Mouse (Mus musculus) kidney, embryonic 14.5 days (tissue): ENCODE data around the gene Kif1b. TPM values are rescaled to one million over a fixed set of nuclear protein-coding genes. Genes with fewer than 3 reads are reported as not detected.

ENCODE experiments used
- ATAC-seq: fragments of 200-750 bp; cut with Nextera tagmentation; 2 replicates; pipeline ENCODE4 v1.8.0; 2017; ENCODE audit warnings: moderate number of reproducible peaks, mild to moderate bottlenecking, moderate TSS enrichment, moderate library complexity; ENCODE audit not compliant: low FRiP score, low TSS enrichment
- H3K27ac ChIP-seq: fragments of 300-500 bp; sonication (generic); 2 replicates; pipeline ENCODE4 v1.5.1; 2014; ENCODE audit warnings: low read depth, mild to moderate bottlenecking, low read length, moderate library complexity, mixed read lengths
- H3K27me3 ChIP-seq: fragments of 300-500 bp; sonication (generic); 2 replicates; pipeline ENCODE4 v1.6.1; 2014; ENCODE audit warnings: mild to moderate bottlenecking, low read length; ENCODE audit not compliant: control insufficient read depth, insufficient read depth
- H3K36me3 ChIP-seq: fragments of 300-500 bp; sonication (generic); 2 replicates; pipeline ENCODE4 v1.6.1; 2014; ENCODE audit warnings: low read length, mixed read lengths; ENCODE audit not compliant: control insufficient read depth, insufficient read depth
- H3K4me1 ChIP-seq: fragments of 300-500 bp; sonication (generic); 2 replicates; pipeline ENCODE4 v1.6.1; 2014; ENCODE audit warnings: low read length, mixed read lengths; ENCODE audit not compliant: control insufficient read depth, insufficient read depth
- H3K4me2 ChIP-seq: fragments of 300-500 bp; sonication (generic); replicated peaks from 2 replicates; pipeline ENCODE4 v1.6.1; 2014; ENCODE audit warnings: low read depth, mild to moderate bottlenecking, low read length
- H3K4me3 ChIP-seq: fragments of 300-500 bp; sonication (generic); 2 replicates; pipeline ENCODE4 v1.5.1; 2014; ENCODE audit warnings: mild to moderate bottlenecking, low read length
- H3K9ac ChIP-seq: fragments of 300-500 bp; sonication (generic); 2 replicates; pipeline ENCODE4 v1.6.1; 2014; ENCODE audit warnings: low read depth, mild to moderate bottlenecking, low read length, moderate library complexity
- H3K9me3 ChIP-seq: fragments of 300-500 bp; sonication (generic); 2 replicates; pipeline ENCODE4 v1.6.1; 2016; ENCODE audit warnings: low read length; ENCODE audit not compliant: control insufficient read depth
- WGBS: fragments of 180-500 bp; shearing (Covaris S2); extraction: QIAGEN DNeasy Blood & Tissue Kit; methylation state at CpG from one replicate; pipeline ENCODE4 v1.1.7; 2014; 5-methylcytosine and 5-hydroxymethylcytosine counted together
- polyA plus RNA-seq: library from polyadenylated mRNA; unstranded; fragments of >200 nt; fragmentation: Nextera tagmentation; extraction: Ambion mirVana; gene quantifications from 2 replicates; pipeline ENCODE4 v1.2.1, GENCODE M21; 2014

Kif1b gene
- polyA plus RNA-seq, 1 experiment from 2014 or later: 35.7 TPM

DNA sequence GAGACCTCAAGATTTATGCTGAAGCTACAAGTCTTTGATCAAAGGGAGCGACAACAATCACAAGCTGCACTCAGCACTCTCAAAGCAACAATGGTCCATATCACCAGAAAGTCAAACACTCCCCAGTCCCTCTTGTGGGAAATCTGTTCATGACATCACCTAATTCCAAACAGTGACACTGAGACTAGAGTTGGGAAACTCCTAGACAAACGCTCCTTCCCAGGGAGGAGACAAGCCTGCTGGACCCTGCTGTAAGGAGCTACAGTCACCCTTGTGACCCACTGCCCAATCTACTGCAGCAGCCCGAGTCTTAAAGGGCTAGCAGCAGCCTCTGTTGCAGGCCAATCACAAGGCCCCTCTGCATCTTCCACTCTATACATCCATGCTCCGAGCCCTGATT, 127.9 kb downstream of the Kif1b start:
- H3K36me3 ChIP-seq: peaks cover 42% of the 10 kb centered on the region
- no peaks in the 10 kb centered on the region for H3K27me3 ChIP-seq
- H3K9me3 ChIP-seq: no peaks in the 10 kb centered on the region
- ATAC-seq: no peak
- no peaks in the 10 kb centered on the region for H3K4me1 ChIP-seq
- no peak overlapping the region for H3K4me3 ChIP-seq
- H3K4me2 ChIP-seq: no peak overlapping the region
- 47% methylated on average over 4 of the region's 4 CpGs for WGBS
- no peak overlapping the region for H3K27ac ChIP-seq
- H3K9ac ChIP-seq: no peak overlapping the region

DNA sequence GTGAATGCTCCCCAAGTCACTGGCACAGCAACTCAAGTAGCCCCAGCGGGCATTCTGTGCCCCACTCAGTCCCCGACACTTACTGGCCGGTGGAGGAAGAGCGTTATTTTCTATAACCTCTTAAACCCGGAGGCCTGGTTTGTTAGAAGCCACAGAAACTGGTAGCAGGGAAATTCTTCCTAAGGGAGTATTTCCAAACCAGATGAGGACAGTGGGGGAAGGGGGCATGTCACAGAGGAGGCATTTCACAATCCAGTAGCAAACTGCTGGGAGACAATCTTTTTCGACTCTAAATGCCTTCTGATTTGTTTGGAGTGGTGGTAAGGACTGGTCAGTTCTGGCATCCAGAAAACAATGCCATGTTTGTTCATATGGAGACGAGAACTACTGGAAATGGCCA, 128.3 kb downstream of the Kif1b start:
- no peak for ATAC-seq
- no peak overlapping the region for H3K27ac ChIP-seq
- no peaks in the 10 kb centered on the region for H3K27me3 ChIP-seq
- H3K4me2 ChIP-seq: no peak overlapping the region
- WGBS: 79% methylated on average over 7 of the region's 7 CpGs
- peaks cover 38% of the 10 kb centered on the region for H3K36me3 ChIP-seq
- H3K4me3 ChIP-seq: no peak overlapping the region
- no peaks in the 10 kb centered on the region for H3K4me1 ChIP-seq
- H3K9me3 ChIP-seq: no peaks in the 10 kb centered on the region
- H3K9ac ChIP-seq: no peak overlapping the region; the same call in 1 of the 2 replicates

DNA sequence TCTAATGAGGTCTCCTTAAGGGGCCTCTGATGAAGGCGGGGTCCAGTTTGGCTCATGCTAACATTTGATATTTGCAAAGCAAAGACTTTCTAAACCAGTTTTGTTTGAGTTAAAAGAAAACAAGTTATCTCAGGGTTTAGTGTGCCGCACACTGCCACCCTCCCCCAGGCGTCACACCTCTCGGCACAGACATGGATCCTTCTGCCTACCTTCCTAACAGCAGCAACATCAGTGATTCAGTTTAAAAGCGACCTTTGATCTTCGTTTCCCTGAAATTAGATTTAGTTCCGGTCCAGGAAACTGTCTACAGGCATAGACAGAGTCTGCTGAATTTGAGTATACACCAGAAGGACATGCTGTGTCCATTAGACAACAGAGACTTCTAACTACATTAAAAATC, 129.2 kb downstream of the Kif1b start:
- H3K9me3 ChIP-seq: no peaks in the 10 kb centered on the region
- H3K9ac ChIP-seq: no peak overlapping the region
- no peaks in the 10 kb centered on the region for H3K27me3 ChIP-seq
- 58% methylated on average over 7 of the region's 7 CpGs for WGBS
- no peak overlapping the region for H3K4me3 ChIP-seq
- peaks cover 29% of the 10 kb centered on the region for H3K36me3 ChIP-seq
- ATAC-seq: no peak
- no peak overlapping the region for H3K27ac ChIP-seq
- no peaks in the 10 kb centered on the region for H3K4me1 ChIP-seq
- no peak overlapping the region for H3K4me2 ChIP-seq

DNA sequence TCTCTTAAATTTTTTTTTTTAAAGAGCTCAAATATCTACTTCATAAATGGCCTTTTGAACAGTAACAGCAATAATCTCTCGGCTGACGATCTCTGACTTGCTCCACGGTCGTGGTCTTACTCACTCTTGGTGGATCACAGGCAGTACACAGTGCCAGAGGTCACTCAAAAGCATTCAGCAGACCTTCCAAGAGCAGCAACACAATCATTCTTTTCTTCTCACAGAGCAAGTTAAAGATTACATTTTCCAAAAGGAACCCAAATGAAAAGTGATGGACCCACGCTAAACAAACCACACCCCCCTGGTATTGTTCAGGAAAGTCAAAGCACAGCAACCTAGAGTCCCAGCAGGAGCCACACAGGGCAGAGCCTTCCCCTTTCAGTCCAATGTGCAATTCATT, 130.4 kb downstream of the Kif1b start:
- H3K27ac ChIP-seq: no peak overlapping the region
- H3K4me3 ChIP-seq: no peak overlapping the region
- H3K4me1 ChIP-seq: 0 out of 2 replicates have a peak, but pooled peaks cover 3% of the 10 kb centered on the region
- H3K36me3 ChIP-seq: peaks cover 19% of the 10 kb centered on the region
- 68% methylated on average over 5 of the region's 5 CpGs for WGBS
- H3K9me3 ChIP-seq: no peaks in the 10 kb centered on the region
- no peak for ATAC-seq
- H3K4me2 ChIP-seq: no peak overlapping the region
- H3K9ac ChIP-seq: no peak overlapping the region
- no peaks in the 10 kb centered on the region for H3K27me3 ChIP-seq

DNA sequence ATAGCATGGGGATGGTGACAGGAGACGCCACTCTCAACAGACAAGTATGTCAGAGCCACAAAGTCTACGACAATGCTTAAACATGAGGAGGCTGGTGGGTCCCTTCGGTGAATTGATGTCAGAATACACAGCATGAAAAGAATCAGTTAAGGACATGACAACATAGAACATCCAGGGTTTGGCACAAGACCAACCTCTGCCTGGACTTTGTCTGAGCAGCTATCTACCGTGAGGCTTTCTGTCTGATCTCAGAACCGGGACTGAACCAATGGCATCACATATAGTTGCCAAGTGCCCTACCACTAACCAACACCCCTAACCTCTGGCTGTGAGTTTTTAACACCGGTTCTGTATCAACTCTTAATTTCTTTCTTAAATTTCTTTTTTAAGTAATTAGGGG, 130.8 kb downstream of the Kif1b start:
- 0 out of 2 replicates have a peak, but pooled peaks cover 3% of the 10 kb centered on the region for H3K4me1 ChIP-seq
- H3K9ac ChIP-seq: no peak overlapping the region
- H3K27ac ChIP-seq: no peak overlapping the region
- no peaks in the 10 kb centered on the region for H3K9me3 ChIP-seq
- no peak overlapping the region for H3K4me3 ChIP-seq
- 85% methylated on average over 6 of the region's 6 CpGs for WGBS
- no peak for ATAC-seq
- H3K4me2 ChIP-seq: no peak overlapping the region
- peaks cover 15% of the 10 kb centered on the region for H3K36me3 ChIP-seq
- no peaks in the 10 kb centered on the region for H3K27me3 ChIP-seq

DNA sequence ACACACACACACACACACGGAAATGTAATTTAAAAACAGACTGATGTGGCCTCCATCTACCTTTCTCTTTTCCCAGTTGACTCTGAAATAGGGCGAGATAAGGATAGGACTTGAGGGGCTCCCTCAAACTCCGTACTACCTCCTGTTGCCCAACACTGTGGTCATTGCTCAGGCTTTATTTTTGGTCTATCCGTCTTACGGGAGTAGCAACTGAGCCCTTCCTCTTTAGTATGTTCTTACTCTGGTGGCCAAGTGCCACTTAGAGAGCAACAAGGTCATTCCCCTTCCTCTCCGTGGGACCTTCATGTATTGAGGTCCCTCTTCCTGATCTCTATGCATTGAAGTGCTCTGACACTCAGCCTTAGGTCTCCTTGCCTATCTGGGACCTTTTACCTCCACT, 133.8 kb downstream of the Kif1b start:
- Histone ChIP-seq H3K36me3 (no peaks in the 10 kb centered on the region), H3K9ac (no peak overlapping the region), H3K4me1 (0 out of 2 replicates have a peak, but pooled peaks cover 3% of the 10 kb centered on the region), H3K9me3 (no peaks in the 10 kb centered on the region), H3K27ac (no peak overlapping the region), H3K4me3 (no peak overlapping the region), H3K27me3 (no peaks in the 10 kb centered on the region), H3K4me2 (no peak overlapping the region)
- WGBS: 87% methylated on average over 6 of the region's 6 CpGs
- no peak for ATAC-seq

DNA sequence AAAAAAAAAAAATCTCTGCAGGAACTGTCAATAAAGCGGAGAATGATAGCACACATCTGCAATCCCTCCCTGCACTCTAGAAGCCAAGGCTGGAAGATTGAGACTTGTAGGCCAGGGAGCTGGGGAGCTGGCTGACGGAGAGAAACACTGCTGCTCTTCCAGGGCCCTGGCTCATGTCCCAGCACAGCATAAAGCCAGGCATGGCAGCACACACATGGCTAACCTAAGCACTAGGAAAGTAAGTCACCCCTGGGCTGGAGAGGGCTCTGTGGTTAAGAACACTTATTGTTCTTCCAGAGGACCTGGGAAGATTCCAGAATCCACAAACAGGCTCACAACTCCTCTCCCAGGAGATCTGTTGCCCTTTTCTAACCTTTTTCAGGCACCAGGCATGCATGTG, 134.8 kb downstream of the Kif1b start:
- Histone ChIP-seq H3K4me1 (0 out of 2 replicates have a peak, but pooled peaks cover 3% of the 10 kb centered on the region), H3K27me3 (no peaks in the 10 kb centered on the region), H3K4me2 (no peak overlapping the region), H3K4me3 (no peak overlapping the region), H3K9ac (no peak overlapping the region), H3K36me3 (no peaks in the 10 kb centered on the region), H3K9me3 (no peaks in the 10 kb centered on the region), H3K27ac (peak overlapping the region; percentile 34; the same call in 1 of the 2 replicates)
- no peak for ATAC-seq
- WGBS: 58% methylated on average over 2 of the region's 2 CpGs

DNA sequence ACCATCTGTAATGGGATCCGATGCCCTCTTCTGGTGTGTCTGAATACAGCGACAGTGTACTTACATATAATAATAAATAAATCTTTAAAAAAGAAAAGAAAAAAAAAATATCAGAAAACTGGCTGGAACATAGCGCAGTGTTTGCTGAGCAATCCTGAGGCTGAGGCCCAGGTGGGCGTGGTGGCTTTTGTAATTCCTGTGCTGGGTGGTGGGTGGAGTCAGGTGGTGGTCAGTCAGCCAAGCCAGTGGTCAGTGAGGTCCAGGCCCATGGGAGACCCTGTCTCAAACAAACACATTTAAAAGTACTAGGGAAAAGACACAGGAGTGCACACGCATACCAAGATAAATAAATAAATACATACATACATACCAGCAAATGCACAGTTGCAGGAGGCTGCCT, 135.4 kb downstream of the Kif1b start:
- Histone ChIP-seq H3K4me3 (no peak overlapping the region), H3K36me3 (no peaks in the 10 kb centered on the region), H3K4me1 (0 out of 2 replicates have a peak, but pooled peaks cover 3% of the 10 kb centered on the region), H3K9me3 (no peaks in the 10 kb centered on the region), H3K4me2 (no peak overlapping the region), H3K9ac (no peak overlapping the region), H3K27me3 (no peaks in the 10 kb centered on the region), H3K27ac (peak overlapping the region; percentile 34; the same call in 1 of the 2 replicates)
- WGBS: 87% methylated on average over 5 of the region's 5 CpGs
- ATAC-seq: no peak

DNA sequence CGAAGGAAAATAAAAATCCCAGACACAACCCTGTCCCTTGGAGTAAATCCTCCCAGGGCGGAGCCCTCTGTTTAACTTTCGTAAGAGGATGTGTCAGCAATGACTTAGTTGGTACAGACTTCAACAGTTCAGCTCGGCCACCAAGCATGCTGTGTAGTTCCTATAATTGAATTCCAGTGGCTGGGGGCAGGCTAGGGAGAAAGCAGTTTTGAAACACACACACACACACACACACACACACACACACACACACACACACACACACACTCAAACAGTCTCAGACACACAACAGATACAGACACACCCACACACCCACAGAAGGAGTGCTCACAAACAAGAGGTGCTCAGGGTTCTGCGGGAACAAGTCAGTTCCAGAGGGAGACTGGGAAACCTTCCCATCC, 135.9 kb downstream of the Kif1b start:
- WGBS: 64% methylated on average over 5 of the region's 5 CpGs
- ATAC-seq: no peak
- Histone ChIP-seq H3K9ac (no peak overlapping the region), H3K4me1 (0 out of 2 replicates have a peak, but pooled peaks cover 3% of the 10 kb centered on the region), H3K27ac (no peak overlapping the region; the same call in 1 of the 2 replicates), H3K4me3 (no peak overlapping the region), H3K4me2 (no peak overlapping the region), H3K9me3 (no peaks in the 10 kb centered on the region), H3K27me3 (no peaks in the 10 kb centered on the region), H3K36me3 (no peaks in the 10 kb centered on the region)
